Mouse (Mus musculus): ENCODE data around the gene Gm27029. TPM values are rescaled to one million over a fixed set of nuclear protein-coding genes. Genes with fewer than 3 reads are reported as not detected.

Gene Gm27029
- polyA plus RNA-seq, 1 experiment from 2014 or later = 8.2 TPM

GRCm38 (mm10) chr11:101462141-101462540, 37.5 kb upstream of the Gm27029 start:
- H3K9ac ChIP-seq (ENCODE audit: low read length) = 0 out of 2 replicates have a peak overlapping the region, but pooled peaks have one; percentile 6
- H3K9me3 ChIP-seq (ENCODE audit: control insufficient read depth, low read length) = no peaks in the 10 kb centered on the region
- no peaks in the 10 kb centered on the region for H3K36me3 ChIP-seq (ENCODE audit: control insufficient read depth, insufficient read depth, low read length)
- ATAC-seq (replicated peaks; ENCODE audit: low FRiP score) (no peak), DNase-seq (ENCODE audit: low spot score) (no peak)
- no peak overlapping the region for H3K4me3 ChIP-seq (ENCODE audit: low read depth, low read length)
- peaks cover 17% of the 10 kb centered on the region for H3K4me1 ChIP-seq (replicated peaks; ENCODE audit: control insufficient read depth, insufficient read depth, low read length)
- H3K4me2 ChIP-seq (ENCODE audit: low read depth, low read length, severe bottlenecking) = 0 out of 2 replicates have a peak overlapping the region, but pooled peaks have one; percentile 5
- 82% methylated on average over 14 of the region's 14 CpGs for WGBS
- H3K27ac ChIP-seq (ENCODE audit: low read depth, low read length) = no peak overlapping the region
- H3K27me3 ChIP-seq (ENCODE audit: control insufficient read depth, insufficient read depth, low read length) = no peaks in the 10 kb centered on the region

- Histone ChIP-seq H3K9me3 (ENCODE audit: control insufficient read depth, low read length) (no peaks in the 10 kb centered on the region), H3K27me3 (ENCODE audit: control insufficient read depth, insufficient read depth, low read length) (no peaks in the 10 kb centered on the region), H3K4me2 (ENCODE audit: low read depth, low read length, severe bottlenecking) (no peak overlapping the region), H3K36me3 (ENCODE audit: control insufficient read depth, insufficient read depth, low read length) (no peaks in the 10 kb centered on the region), H3K4me1 (replicated peaks; ENCODE audit: control insufficient read depth, insufficient read depth, low read length) (peaks cover 17% of the 10 kb centered on the region), H3K27ac (ENCODE audit: low read depth, low read length) (no peak overlapping the region), H3K9ac (ENCODE audit: low read length) (no peak overlapping the region), H3K4me3 (ENCODE audit: low read depth, low read length) (no peak overlapping the region)
- no peak for ATAC-seq (replicated peaks; ENCODE audit: low FRiP score)
- WGBS = 90% methylated on average over 15 of the region's 15 CpGs
- no peak for DNase-seq (ENCODE audit: low spot score)
Observed at GRCm38 (mm10) chr11:101460321-101460720, 35.7 kb upstream of the Gm27029 start.

GRCm38 (mm10) chr11:101459716-101460115, 35.1 kb upstream of the Gm27029 start:
- Histone ChIP-seq H3K4me2 (ENCODE audit: low read depth, low read length, severe bottlenecking) (no peak overlapping the region), H3K4me3 (ENCODE audit: low read depth, low read length) (no peak overlapping the region), H3K4me1 (replicated peaks; ENCODE audit: control insufficient read depth, insufficient read depth, low read length) (peaks cover 17% of the 10 kb centered on the region), H3K9me3 (ENCODE audit: control insufficient read depth, low read length) (no peaks in the 10 kb centered on the region), H3K36me3 (ENCODE audit: control insufficient read depth, insufficient read depth, low read length) (no peaks in the 10 kb centered on the region), H3K9ac (ENCODE audit: low read length) (no peak overlapping the region), H3K27ac (ENCODE audit: low read depth, low read length) (no peak overlapping the region), H3K27me3 (ENCODE audit: control insufficient read depth, insufficient read depth, low read length) (no peaks in the 10 kb centered on the region)
- ATAC-seq (replicated peaks; ENCODE audit: low FRiP score) (no peak), DNase-seq (ENCODE audit: low spot score) (no peak)
- 43% methylated on average over 6 of the region's 6 CpGs for WGBS

- no peaks in the 10 kb centered on the region for H3K27me3 ChIP-seq (ENCODE audit: control insufficient read depth, insufficient read depth, low read length)
- peaks cover 13% of the 10 kb centered on the region; the same call in 1 of the 2 replicates for H3K4me1 ChIP-seq (replicated peaks; ENCODE audit: control insufficient read depth, insufficient read depth, low read length)
- 86% methylated on average over 12 of the region's 12 CpGs for WGBS
- no peak overlapping the region for H3K27ac ChIP-seq (ENCODE audit: low read depth, low read length)
- H3K9ac ChIP-seq (ENCODE audit: low read length) = no peak overlapping the region
- no peak overlapping the region for H3K4me3 ChIP-seq (ENCODE audit: low read depth, low read length)
- H3K36me3 ChIP-seq (ENCODE audit: control insufficient read depth, insufficient read depth, low read length) = no peaks in the 10 kb centered on the region
- no peaks in the 10 kb centered on the region for H3K9me3 ChIP-seq (ENCODE audit: control insufficient read depth, low read length)
- no peak for DNase-seq (ENCODE audit: low spot score)
- no peak for ATAC-seq (replicated peaks; ENCODE audit: low FRiP score)
- no peak overlapping the region for H3K4me2 ChIP-seq (ENCODE audit: low read depth, low read length, severe bottlenecking)
Observed at GRCm38 (mm10) chr11:101458217-101458616, 33.6 kb upstream of the Gm27029 start.

GRCm38 (mm10) chr11:101457631-101458030, 33.0 kb upstream of the Gm27029 start:
- Histone ChIP-seq H3K4me1 (replicated peaks; ENCODE audit: control insufficient read depth, insufficient read depth, low read length) (peaks cover 9% of the 10 kb centered on the region; the same call in 1 of the 2 replicates), H3K4me3 (ENCODE audit: low read depth, low read length) (no peak overlapping the region), H3K4me2 (ENCODE audit: low read depth, low read length, severe bottlenecking) (no peak overlapping the region), H3K36me3 (ENCODE audit: control insufficient read depth, insufficient read depth, low read length) (no peaks in the 10 kb centered on the region), H3K9ac (ENCODE audit: low read length) (no peak overlapping the region), H3K27ac (ENCODE audit: low read depth, low read length) (no peak overlapping the region), H3K9me3 (ENCODE audit: control insufficient read depth, low read length) (no peaks in the 10 kb centered on the region), H3K27me3 (ENCODE audit: control insufficient read depth, insufficient read depth, low read length) (no peaks in the 10 kb centered on the region)
- ATAC-seq (replicated peaks; ENCODE audit: low FRiP score) (no peak), DNase-seq (ENCODE audit: low spot score) (no peak)
- 89% methylated on average over 9 of the region's 9 CpGs for WGBS

- ATAC-seq (replicated peaks; ENCODE audit: low FRiP score) = no peak
Observed at GRCm38 (mm10) chr11:101455627-101456026, 31.0 kb upstream of the Gm27029 start.

GRCm38 (mm10) chr11:101454702-101455101, 30.1 kb upstream of the Gm27029 start:
- Histone ChIP-seq H3K4me2 (ENCODE audit: low read depth, low read length, severe bottlenecking) (no peak overlapping the region), H3K9me3 (ENCODE audit: control insufficient read depth, low read length) (no peaks in the 10 kb centered on the region), H3K9ac (ENCODE audit: low read length) (no peak overlapping the region), H3K36me3 (ENCODE audit: control insufficient read depth, insufficient read depth, low read length) (no peaks in the 10 kb centered on the region), H3K4me1 (replicated peaks; ENCODE audit: control insufficient read depth, insufficient read depth, low read length) (peaks cover 3% of the 10 kb centered on the region; the same call in 1 of the 2 replicates), H3K4me3 (ENCODE audit: low read depth, low read length) (no peak overlapping the region), H3K27ac (ENCODE audit: low read depth, low read length) (no peak overlapping the region; the same call in 1 of the 2 replicates), H3K27me3 (ENCODE audit: control insufficient read depth, insufficient read depth, low read length) (no peaks in the 10 kb centered on the region)
- ATAC-seq (replicated peaks; ENCODE audit: low FRiP score) = no peak
- DNase-seq (ENCODE audit: low spot score) = peak; percentile 55
- 32% methylated on average over 6 of the region's 6 CpGs for WGBS

More at GRCm38 (mm10) chr11:101455627-101456026, 31.0 kb upstream of the Gm27029 start:
- Histone ChIP-seq H3K4me3 (ENCODE audit: low read depth, low read length) (no peak overlapping the region), H3K27ac (ENCODE audit: low read depth, low read length) (no peak overlapping the region), H3K4me2 (ENCODE audit: low read depth, low read length, severe bottlenecking) (no peak overlapping the region), H3K9me3 (ENCODE audit: control insufficient read depth, low read length) (no peaks in the 10 kb centered on the region), H3K9ac (ENCODE audit: low read length) (no peak overlapping the region), H3K4me1 (replicated peaks; ENCODE audit: control insufficient read depth, insufficient read depth, low read length) (peaks cover 3% of the 10 kb centered on the region; the same call in 1 of the 2 replicates), H3K36me3 (ENCODE audit: control insufficient read depth, insufficient read depth, low read length) (no peaks in the 10 kb centered on the region), H3K27me3 (ENCODE audit: control insufficient read depth, insufficient read depth, low read length) (no peaks in the 10 kb centered on the region)
- DNase-seq (ENCODE audit: low spot score) = peak; percentile 30
- WGBS = 89% methylated on average over 7 of the region's 7 CpGs

- Histone ChIP-seq H3K27ac (ENCODE audit: low read depth, low read length) (no peak overlapping the region), H3K27me3 (ENCODE audit: control insufficient read depth, insufficient read depth, low read length) (no peaks in the 10 kb centered on the region), H3K9ac (ENCODE audit: low read length) (no peak overlapping the region), H3K4me1 (replicated peaks; ENCODE audit: control insufficient read depth, insufficient read depth, low read length) (peaks cover 3% of the 10 kb centered on the region; the same call in 1 of the 2 replicates), H3K4me2 (ENCODE audit: low read depth, low read length, severe bottlenecking) (no peak overlapping the region), H3K9me3 (ENCODE audit: control insufficient read depth, low read length) (no peaks in the 10 kb centered on the region), H3K4me3 (ENCODE audit: low read depth, low read length) (no peak overlapping the region), H3K36me3 (ENCODE audit: control insufficient read depth, insufficient read depth, low read length) (no peaks in the 10 kb centered on the region)
- 74% methylated on average over 10 of the region's 10 CpGs for WGBS
- ATAC-seq (replicated peaks; ENCODE audit: low FRiP score) = no peak
- DNase-seq (ENCODE audit: low spot score) = no peak
Observed at GRCm38 (mm10) chr11:101452093-101452774, 27.6 kb upstream of the Gm27029 start.

GRCm38 (mm10) chr11:101451536-101451935, 26.9 kb upstream of the Gm27029 start:
- Histone ChIP-seq H3K4me3 (ENCODE audit: low read depth, low read length) (no peak overlapping the region), H3K27me3 (ENCODE audit: control insufficient read depth, insufficient read depth, low read length) (no peaks in the 10 kb centered on the region), H3K36me3 (ENCODE audit: control insufficient read depth, insufficient read depth, low read length) (no peaks in the 10 kb centered on the region), H3K4me1 (replicated peaks; ENCODE audit: control insufficient read depth, insufficient read depth, low read length) (peaks cover 3% of the 10 kb centered on the region; the same call in 1 of the 2 replicates), H3K4me2 (ENCODE audit: low read depth, low read length, severe bottlenecking) (no peak overlapping the region), H3K9ac (ENCODE audit: low read length) (no peak overlapping the region), H3K27ac (ENCODE audit: low read depth, low read length) (no peak overlapping the region), H3K9me3 (ENCODE audit: control insufficient read depth, low read length) (no peaks in the 10 kb centered on the region)
- ATAC-seq (replicated peaks; ENCODE audit: low FRiP score) (no peak), DNase-seq (ENCODE audit: low spot score) (peak; percentile 33)
- 94% methylated on average over 10 of the region's 10 CpGs for WGBS
